8 mouse cellular contexts compared by ENCODE assay signal in the genomic region with DNA sequence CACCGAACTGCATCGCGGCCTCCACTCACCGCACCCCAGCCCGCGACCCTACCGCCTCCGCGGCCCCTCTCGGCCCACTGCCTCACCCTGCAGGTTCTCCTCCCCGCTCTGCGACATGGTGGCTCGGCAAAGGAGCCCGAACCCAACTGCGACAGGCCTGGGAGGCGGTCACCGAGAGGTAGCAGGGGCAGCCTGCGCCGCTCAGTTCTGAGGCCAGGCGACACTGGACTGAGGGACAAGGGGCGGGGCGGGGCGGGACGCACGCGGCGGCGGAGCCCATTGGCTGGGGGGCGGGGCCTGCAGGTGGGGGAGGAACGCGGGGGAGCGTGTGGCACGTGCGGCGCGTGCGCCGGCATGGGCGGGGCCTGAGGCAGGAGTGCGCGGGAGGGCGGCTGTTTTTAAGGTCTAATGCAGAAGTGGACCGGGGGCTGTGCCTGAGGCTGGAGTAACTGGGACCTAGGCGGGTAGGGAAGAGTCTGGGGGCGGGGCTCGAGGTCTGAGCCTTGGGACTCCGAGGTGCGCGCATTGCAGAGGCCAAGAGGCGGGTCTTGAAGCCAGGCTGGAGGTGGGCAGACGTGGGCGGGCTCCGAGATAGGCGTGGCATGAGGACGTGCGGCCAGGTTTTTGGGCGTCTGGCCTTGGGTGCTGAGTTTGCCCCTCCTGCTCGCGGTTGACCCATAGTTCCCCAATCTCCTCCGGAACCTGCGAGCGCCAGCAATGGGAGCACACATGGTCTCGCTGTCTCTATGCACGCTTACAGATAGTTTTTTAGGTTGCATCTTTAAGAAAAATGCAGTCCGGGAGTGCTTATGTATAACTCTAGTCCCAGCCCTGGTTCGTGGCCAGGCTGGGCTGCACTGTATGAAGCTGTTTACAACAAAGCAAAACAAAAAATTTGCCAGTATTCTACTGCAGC. TPM values are rescaled to one million over a fixed set of nuclear protein-coding genes. Genes with fewer than 3 reads are reported as not detected.
A peak's percentile ranks its signal among the peaks of the same experiment; 100 is the strongest.
DNase-seq lines count a peak whose midpoint lies in the region; ATAC-seq and TF ChIP-seq lines count a peak whose summit lies in the region.

Gene Bnip3, minus strand, starts transcription at position 243 of the 916 bp plus-strand sequence.

- under 1% methylated on average over 58 of the region's 66 CpGs for WGBS in hindbrain, embryonic 16.5 days

- peak; percentile 98 for DNase-seq in ZHBTc4 (ENCODE audit: low read depth, low spot score)
- peak; percentile 60 to 81 for DNase-seq in cerebellum, postnatal 4 days (ENCODE audit: low spot score in 2 of 2)
- DNase-seq in gastrocnemius, adult 2 months: peak; percentile 95
- DNase-seq in left cerebral cortex, adult 18-20 months (ENCODE audit: low spot score in 2 of 2): peak; percentile 78 to 82
- DNase-seq in lung, postnatal 4 days: peak; percentile 91 to 96
- DNase-seq in retina, postnatal 1 day: peak; percentile 94
- peak; percentile 93 for DNase-seq in thymus, postnatal 4 days

- peaks cover 18% of the 10 kb centered on the region for H3K4me1 ChIP-seq in hindbrain, embryonic 16.5 days (ENCODE audit: control insufficient read depth, insufficient read depth, low read depth, low read length)

- peak; percentile 95 for ATAC-seq in hindbrain, embryonic 16.5 days

- peak within 1 kb of the TSS; percentile 93 for H3K27ac ChIP-seq in gastrocnemius, adult 2 months
- H3K27ac ChIP-seq in hindbrain, embryonic 16.5 days (ENCODE audit: low read depth, low read length): peak within 1 kb of the TSS; percentile 67

- TF ChIP-seq CTCF in gastrocnemius, adult 2 months (IDR thresholded peaks at IDR 0.05): no peak

- H3K9ac ChIP-seq in hindbrain, embryonic 16.5 days (ENCODE audit: low read depth, low read length): peak within 1 kb of the TSS; percentile 94

- H3K4me3 ChIP-seq in gastrocnemius, adult 2 months: peak within 1 kb of the TSS; percentile 99
- H3K4me3 ChIP-seq in hindbrain, embryonic 16.5 days (ENCODE audit: low read length): peak within 1 kb of the TSS; percentile 90

- H3K27me3 ChIP-seq in hindbrain, embryonic 16.5 days (replicated peaks; ENCODE audit: control insufficient read depth, insufficient read depth, low read length): no peaks in the 10 kb centered on the region

- H3K9me3 ChIP-seq in hindbrain, embryonic 16.5 days (ENCODE audit: control insufficient read depth, low read length): no peaks in the 10 kb centered on the region

- intact Hi-C loops in gastrocnemius, adult 2 months (cut with DNase I): loop anchor here (2.0 to 5.0 kb wide), 2 partner anchors 42 to 63 kb away; partner anchors contain the start of genes Mapk1ip1 and Ppp2r2d

- H3K4me2 ChIP-seq in hindbrain, embryonic 16.5 days (ENCODE audit: low read length): peak within 1 kb of the TSS; percentile 87

- H3K36me3 ChIP-seq in hindbrain, embryonic 16.5 days (ENCODE audit: control insufficient read depth, insufficient read depth, low read length): no peaks in the 10 kb centered on the region

RNA-seq across cellular contexts. Expression of gene Bnip3, which starts in this region (rescaled TPM):
- total RNA-seq in gastrocnemius, adult 2 months (2021): 100 to 1,000 TPM; 269 to 303 TPM
- polyA plus RNA-seq in hindbrain, embryonic 16.5 days (2015; fragmentation: Nextera tagmentation; extraction: Ambion mirVana): 118 and 142 TPM in 2 replicates
- 100 to 1,000 TPM; 132 to 142 TPM for total RNA-seq in left cerebral cortex, adult 18-20 months (2021)

Comparison
In these comparisons a context has a peak if more than half of its experiments do, and no peak if none do; other contexts are left out.
1. Peak in every context shown above with its lines: DNase-seq, ATAC-seq, H3K4me3 ChIP-seq and H3K27ac ChIP-seq.